Mouse (Mus musculus): Measurements from ENCODE around the gene Uhrf1bp1. TPM values are rescaled to one million over a fixed set of nuclear protein-coding genes. Genes with fewer than 3 reads are reported as not detected.

The Uhrf1bp1 gene
- polyA plus RNA-seq, 1 experiment = 10.5 TPM

DNA sequence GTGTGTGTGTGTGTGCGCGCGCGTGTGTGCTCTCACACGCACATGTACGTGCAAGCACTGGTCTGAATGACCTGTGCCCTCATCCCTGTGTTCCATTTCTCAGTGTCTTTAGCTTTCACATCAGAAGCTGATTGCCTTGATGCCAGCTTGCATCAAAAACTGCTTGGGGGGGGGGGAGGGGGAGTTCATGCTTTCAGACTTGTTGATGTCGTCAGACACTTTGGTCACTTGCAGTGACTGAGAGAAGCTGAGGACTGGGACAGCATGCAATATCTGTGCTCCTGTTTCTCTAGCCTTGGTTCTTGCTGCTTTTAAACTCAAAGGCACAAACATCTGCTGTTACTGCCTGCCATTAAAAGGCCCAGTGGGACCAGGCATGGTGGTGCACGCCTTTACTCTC, 90.1 kb downstream of the Uhrf1bp1 start:
- DNase-seq (ENCODE audit: extremely low spot score in 1 of 2, low spot score in 1 of 2) = no peak

DNA sequence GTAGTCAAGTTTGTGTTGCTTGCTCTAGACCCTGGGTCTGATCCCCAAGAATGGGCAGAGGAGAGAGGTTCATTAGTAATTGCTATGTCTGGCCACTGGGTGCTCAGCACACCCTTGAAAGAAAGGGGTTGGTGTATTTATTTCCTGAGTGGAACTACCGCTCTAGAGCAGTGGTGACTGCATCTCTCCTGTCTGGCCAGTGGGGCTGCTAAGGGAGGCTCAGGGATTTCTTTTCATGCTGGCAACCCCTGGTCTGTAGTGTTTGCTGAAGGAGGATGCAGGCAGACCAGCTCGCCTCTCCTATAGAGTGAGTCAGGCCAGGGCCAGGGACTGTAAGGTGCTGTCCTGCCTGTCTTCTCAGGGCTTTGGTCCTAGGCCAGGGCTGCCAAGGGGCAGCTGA, 90.9 kb downstream of the Uhrf1bp1 start:
- no peak for DNase-seq (ENCODE audit: extremely low spot score in 1 of 2, low spot score in 1 of 2)

Other genes starting within 250 kb of the Uhrf1bp1 start
- 352 and 353 TPM in 2 replicates for gene Nudt3, start 232.9 kb upstream of the Uhrf1bp1 start, polyA plus RNA-seq (2012; rRNA removed)
- 0.20 TPM in 1 of 2 replicates, not detected in the other for gene RPS10-NUDT3, start 221.2 kb upstream of the Uhrf1bp1 start, polyA plus RNA-seq (2012; rRNA removed)
- gene Rps10, start 219.8 kb upstream of the Uhrf1bp1 start, polyA plus RNA-seq (2012; rRNA removed) = 567 and 606 TPM in 2 replicates
- gene Pacsin1, start 200.9 kb upstream of the Uhrf1bp1 start, polyA plus RNA-seq (2012; rRNA removed) = 270 and 282 TPM in 2 replicates
- gene Spdef, start 127.5 kb upstream of the Uhrf1bp1 start, polyA plus RNA-seq (2012; rRNA removed) = 0.80 and 0.95 TPM in 2 replicates
- gene D17Wsu92e, start 35.8 kb upstream of the Uhrf1bp1 start, polyA plus RNA-seq (2012; rRNA removed) = 157 and 178 TPM in 2 replicates
- gene Snrpc, start 18.3 kb upstream of the Uhrf1bp1 start, polyA plus RNA-seq (2012; rRNA removed) = 66.1 and 78.6 TPM in 2 replicates
- gene Anks1, start 52.9 kb downstream of the Uhrf1bp1 start, polyA plus RNA-seq (2012; rRNA removed) = 32.3 and 35.6 TPM in 2 replicates
- gene Taf11, start 53.4 kb downstream of the Uhrf1bp1 start, polyA plus RNA-seq (2012; rRNA removed) = 44.0 and 49.3 TPM in 2 replicates
- 0.55 and 1.0 TPM in 2 replicates for gene Tcp11, start 224.2 kb downstream of the Uhrf1bp1 start, polyA plus RNA-seq (2012; rRNA removed)